Mouse (Mus musculus): ENCODE measurements around the gene Anks4b. TPM values are rescaled to one million over a fixed set of nuclear protein-coding genes. Genes with fewer than 3 reads are reported as not detected.

The Anks4b gene
- under 1 TPM in 1 of 2 experiments, not detected in 1; 0.09 TPM for total RNA-seq (2023)

DNA sequence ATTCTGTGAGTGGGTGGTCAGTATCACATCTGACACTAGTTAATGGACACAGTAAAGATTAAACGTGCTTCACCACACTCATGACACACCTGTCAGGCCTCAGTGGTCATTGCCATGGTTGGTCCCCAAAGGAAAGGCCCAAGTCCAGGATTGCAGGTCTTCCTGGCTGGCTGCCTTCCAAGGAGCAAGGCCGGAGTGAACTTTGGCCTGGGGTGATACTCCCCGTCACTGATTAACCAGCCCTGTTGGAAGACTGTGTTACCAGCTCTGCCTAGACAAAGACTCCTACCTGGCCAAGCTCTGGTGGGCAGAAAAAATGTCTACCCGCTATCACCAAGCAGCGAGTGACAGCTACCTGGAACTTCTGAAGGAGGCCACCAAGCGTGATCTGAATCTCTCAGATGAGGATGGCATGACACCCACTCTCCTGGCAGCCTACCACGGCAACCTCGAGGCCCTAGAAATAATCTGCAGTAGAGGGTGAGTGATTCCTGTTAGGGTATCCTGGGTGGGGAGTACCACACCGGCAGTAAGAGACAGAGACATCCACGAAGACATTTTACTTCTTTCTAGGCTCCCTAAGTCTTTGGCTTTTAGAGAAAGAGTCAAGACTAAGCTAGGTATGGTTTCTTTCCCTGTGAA is at the start of gene Anks4b:
Gene Anks4b (plus strand): TSS at position 256 of the 642 bp plus-strand sequence.

DNA sequence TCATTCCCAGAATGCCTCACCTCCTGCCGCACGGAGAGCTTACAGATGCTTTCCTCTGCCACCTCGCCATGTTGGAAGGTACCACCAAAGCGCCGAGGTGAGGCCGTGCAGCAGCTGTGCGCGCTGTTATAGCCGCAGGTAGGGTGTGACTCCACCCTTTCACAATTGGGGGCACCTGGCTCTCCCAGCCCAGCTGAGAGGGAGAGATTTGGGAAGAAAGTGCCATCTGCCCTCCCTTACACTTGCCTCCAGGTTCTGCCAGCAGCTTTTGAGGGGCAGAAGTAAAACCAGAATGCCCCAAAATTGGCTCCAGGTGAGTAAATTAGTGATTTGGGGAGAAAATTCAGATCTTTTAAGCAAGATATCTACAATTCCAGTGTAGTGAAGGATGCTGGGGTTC is 28.5 kb upstream of the Anks4b start, which contains the start of gene Zp2:
Gene Zp2 (minus strand): TSS at position 101 of the 400 bp plus-strand sequence.

DNA sequence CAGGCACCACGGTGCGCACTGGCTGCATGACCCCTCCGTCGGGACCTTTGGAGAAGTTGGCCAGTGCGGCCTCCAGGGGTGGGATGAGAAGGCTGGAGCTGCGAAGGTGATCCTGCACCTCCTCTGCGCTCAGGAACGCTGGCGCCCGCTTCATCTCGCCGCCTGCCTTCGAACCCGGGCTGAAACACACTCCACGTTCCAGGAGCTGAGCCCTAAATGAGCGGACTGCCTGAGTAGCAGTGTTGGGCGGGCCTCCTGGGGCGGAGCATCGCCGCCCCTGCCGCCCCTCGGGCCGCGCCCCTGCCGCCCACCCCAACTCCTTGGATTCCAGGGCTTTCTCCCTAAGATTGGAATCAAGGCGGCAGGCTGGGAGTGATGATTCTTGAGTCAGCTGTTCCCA is 28.1 kb downstream of the Anks4b start, which contains the start of gene Crym:
Gene Crym (minus strand): TSS at position 341 of the 400 bp plus-strand sequence.

DNA sequence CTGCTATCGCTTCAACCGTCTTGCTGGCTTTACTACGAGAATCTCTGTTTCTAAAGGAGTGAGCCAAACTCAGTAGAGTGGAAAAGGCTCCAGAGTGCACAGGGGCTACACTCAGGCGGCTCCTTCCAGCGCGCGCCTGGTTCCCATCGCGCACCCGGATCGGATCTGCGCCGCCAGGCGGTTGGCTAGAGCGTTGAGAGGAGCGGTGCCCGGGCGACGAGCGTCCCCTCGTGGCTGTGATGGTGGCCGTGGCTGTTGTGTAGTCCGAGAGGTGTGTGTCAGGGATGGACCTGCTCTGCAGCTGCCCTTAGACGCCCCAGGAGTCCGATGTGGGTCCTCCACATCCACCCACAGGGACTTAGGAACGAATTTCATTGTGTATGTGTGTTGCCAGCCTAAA is 30.1 kb downstream of the Anks4b start, which contains the start of gene Abca14:
Gene Abca14 (plus strand): TSS at position 173 of the 400 bp plus-strand sequence.

Other genes with a start within 250 kb of the Anks4b start
- gene Dnah3, start 78.6 kb upstream of the Anks4b start, total RNA-seq (2023) = not detected
- gene Tmem159, start 71.5 kb upstream of the Anks4b start, total RNA-seq (2023) = 1 to 10 TPM; 8.9 to 9.0 TPM
- gene Zp2, start 28.6 kb upstream of the Anks4b start, total RNA-seq (2023) = not detected
- gene Crym, start 28.3 kb downstream of the Anks4b start, total RNA-seq (2023) = not detected
- gene Abca14, start 30.1 kb downstream of the Anks4b start, total RNA-seq (2023) = not detected
- not detected for gene Abca15, start 154.8 kb downstream of the Anks4b start, total RNA-seq (2023)
- not detected for gene Abca16, start 235.8 kb downstream of the Anks4b start, total RNA-seq (2023)